Mouse (Mus musculus): ENCODE results near the gene Bhlhe40. TPM values are rescaled to one million over a fixed set of nuclear protein-coding genes. Genes with fewer than 3 reads are reported as not detected.

The Bhlhe40 gene
- polyA plus RNA-seq, 1 experiment from 2014 or later = 14.9 TPM

- H3K27ac ChIP-seq (ENCODE audit: low read length) = no peak overlapping the region
- DNase-seq (ENCODE audit: low spot score) (no peak), ATAC-seq (no peak)
- no peak overlapping the region for H3K4me3 ChIP-seq (ENCODE audit: low read depth, low read length)
- 44% methylated on average over 2 of the region's 2 CpGs for WGBS
- H3K4me1 ChIP-seq (ENCODE audit: insufficient read depth, low read depth, low read length) = peaks cover 9% of the 10 kb centered on the region; the same call in 1 of the 2 replicates
- H3K36me3 ChIP-seq (ENCODE audit: insufficient read depth, low read length) = no peaks in the 10 kb centered on the region
- TF ChIP-seq CTCF (IDR thresholded peaks at IDR 0.05) (peak; percentile 23; the same call in 1 of the 2 replicates), EP300 (IDR thresholded peaks at IDR 0.05) (no peak)
- H3K27me3 ChIP-seq (replicated peaks; ENCODE audit: insufficient read depth, low read length) = no peaks in the 10 kb centered on the region
- no peak overlapping the region for H3K4me2 ChIP-seq (replicated peaks; ENCODE audit: low read depth, low read length)
- no peaks in the 10 kb centered on the region for H3K9me3 ChIP-seq (ENCODE audit: low read length)
- H3K9ac ChIP-seq (replicated peaks; ENCODE audit: low read depth) = no peak overlapping the region
These were observed 4.6 kb upstream of the Bhlhe40 start for GRCm38 (mm10) chr6:108655861-108656260.

GRCm38 (mm10) chr6:108658051-108658415 is 2.4 kb upstream of the Bhlhe40 start:
- Histone ChIP-seq H3K27ac (ENCODE audit: low read length) (peak overlapping the region; percentile 99), H3K9me3 (ENCODE audit: low read length) (no peaks in the 10 kb centered on the region), H3K4me3 (ENCODE audit: low read depth, low read length) (no peak overlapping the region), H3K4me2 (replicated peaks; ENCODE audit: low read depth, low read length) (peak overlapping the region; percentile 89), H3K9ac (replicated peaks; ENCODE audit: low read depth) (peak overlapping the region; percentile 62; the same call in 1 of the 2 replicates), H3K27me3 (replicated peaks; ENCODE audit: insufficient read depth, low read length) (no peaks in the 10 kb centered on the region), H3K4me1 (ENCODE audit: insufficient read depth, low read depth, low read length) (peaks cover 9% of the 10 kb centered on the region; the same call in 1 of the 2 replicates), H3K36me3 (ENCODE audit: insufficient read depth, low read length) (no peaks in the 10 kb centered on the region)
- WGBS = 59% methylated on average over 3 of the region's 3 CpGs
- ATAC-seq = no peak
- DNase-seq (ENCODE audit: low spot score) = no peak
- TF ChIP-seq EP300 (IDR thresholded peaks at IDR 0.05) (no peak; the same call in 1 of the 2 replicates), CTCF (IDR thresholded peaks at IDR 0.05) (no peak)

GRCm38 (mm10) chr6:108658416-108659201 is 1.8 kb upstream of the Bhlhe40 start:
- no peaks in the 10 kb centered on the region for H3K36me3 ChIP-seq (ENCODE audit: insufficient read depth, low read length)
- peak overlapping the region; percentile 99 for H3K27ac ChIP-seq (ENCODE audit: low read length)
- peak overlapping the region; percentile 89 for H3K4me2 ChIP-seq (replicated peaks; ENCODE audit: low read depth, low read length)
- no peaks in the 10 kb centered on the region for H3K27me3 ChIP-seq (replicated peaks; ENCODE audit: insufficient read depth, low read length)
- 5% methylated on average over 31 of the region's 31 CpGs for WGBS
- H3K9ac ChIP-seq (replicated peaks; ENCODE audit: low read depth) = peak overlapping the region; percentile 62
- peak; percentile 82 for DNase-seq (ENCODE audit: low spot score)
- peak overlapping the region; percentile 67 for H3K4me3 ChIP-seq (ENCODE audit: low read depth, low read length)
- no peak for ATAC-seq
- peak; percentile 84; the same call in 1 of the 2 replicates for TF ChIP-seq EP300 (IDR thresholded peaks at IDR 0.05)
- no peak for TF ChIP-seq CTCF (IDR thresholded peaks at IDR 0.05)
- no peaks in the 10 kb centered on the region for H3K9me3 ChIP-seq (ENCODE audit: low read length)
- H3K4me1 ChIP-seq (ENCODE audit: insufficient read depth, low read depth, low read length) = peaks cover 9% of the 10 kb centered on the region; the same call in 1 of the 2 replicates

GRCm38 (mm10) chr6:108659221-108659725 is 1.2 kb upstream of the Bhlhe40 start:
- peak overlapping the region; percentile 89 for H3K4me2 ChIP-seq (replicated peaks; ENCODE audit: low read depth, low read length)
- 0 out of 2 replicates have a peak, but pooled peaks cover under 1% of the 10 kb centered on the region for H3K36me3 ChIP-seq (ENCODE audit: insufficient read depth, low read length)
- peak overlapping the region; percentile 62 for H3K9ac ChIP-seq (replicated peaks; ENCODE audit: low read depth)
- no peaks in the 10 kb centered on the region for H3K9me3 ChIP-seq (ENCODE audit: low read length)
- H3K4me3 ChIP-seq (ENCODE audit: low read depth, low read length) = peak overlapping the region; percentile 67
- H3K4me1 ChIP-seq (ENCODE audit: insufficient read depth, low read depth, low read length) = peaks cover 9% of the 10 kb centered on the region; the same call in 1 of the 2 replicates
- no peaks in the 10 kb centered on the region for H3K27me3 ChIP-seq (replicated peaks; ENCODE audit: insufficient read depth, low read length)
- WGBS = 0% methylated on average over 25 of the region's 42 CpGs
- DNase-seq (ENCODE audit: low spot score) (peak; percentile 97), ATAC-seq (peak; percentile 74)
- peak overlapping the region; percentile 99 for H3K27ac ChIP-seq (ENCODE audit: low read length)
- TF ChIP-seq CTCF (IDR thresholded peaks at IDR 0.05) (peak; percentile 58), EP300 (IDR thresholded peaks at IDR 0.05) (0 out of 2 replicates have a peak, but pooled peaks have one; percentile 18)

GRCm38 (mm10) chr6:108659726-108660205 is 663 bp upstream of the Bhlhe40 start:
- WGBS = 0% methylated on average over 10 of the region's 35 CpGs
- H3K4me2 ChIP-seq (replicated peaks; ENCODE audit: low read depth, low read length) = peak overlapping the region; percentile 89

GRCm38 (mm10) chr6:108660878-108661389 is 505 bp downstream of the Bhlhe40 start:
- H3K4me3 ChIP-seq (ENCODE audit: low read depth, low read length) = peak overlapping the region; percentile 67
- H3K27me3 ChIP-seq (replicated peaks; ENCODE audit: insufficient read depth, low read length) = no peaks in the 10 kb centered on the region
- H3K9ac ChIP-seq (replicated peaks; ENCODE audit: low read depth) = peak overlapping the region; percentile 65
- no peak for ATAC-seq
- H3K4me2 ChIP-seq (replicated peaks; ENCODE audit: low read depth, low read length) = peak overlapping the region; percentile 89
- H3K27ac ChIP-seq (ENCODE audit: low read length) = peak overlapping the region; percentile 99
- no peaks in the 10 kb centered on the region for H3K9me3 ChIP-seq (ENCODE audit: low read length)
- peaks cover 9% of the 10 kb centered on the region; the same call in 1 of the 2 replicates for H3K4me1 ChIP-seq (ENCODE audit: insufficient read depth, low read depth, low read length)
- H3K36me3 ChIP-seq (ENCODE audit: insufficient read depth, low read length) = peaks cover 11% of the 10 kb centered on the region; the same call in 1 of the 2 replicates
- under 1% methylated on average over 18 of the region's 18 CpGs for WGBS
- TF ChIP-seq EP300 (IDR thresholded peaks at IDR 0.05) (no peak), CTCF (IDR thresholded peaks at IDR 0.05) (no peak)
- DNase-seq (ENCODE audit: low spot score) = no peak

More at GRCm38 (mm10) chr6:108659726-108660205, 663 bp upstream of the Bhlhe40 start:
- Histone ChIP-seq H3K27me3 (replicated peaks; ENCODE audit: insufficient read depth, low read length) (no peaks in the 10 kb centered on the region), H3K27ac (ENCODE audit: low read length) (peak overlapping the region; percentile 99), H3K36me3 (ENCODE audit: insufficient read depth, low read length) (peaks cover 5% of the 10 kb centered on the region; the same call in 1 of the 2 replicates), H3K9ac (replicated peaks; ENCODE audit: low read depth) (peak overlapping the region; percentile 62), H3K9me3 (ENCODE audit: low read length) (no peaks in the 10 kb centered on the region), H3K4me1 (ENCODE audit: insufficient read depth, low read depth, low read length) (peaks cover 9% of the 10 kb centered on the region; the same call in 1 of the 2 replicates), H3K4me3 (ENCODE audit: low read depth, low read length) (peak overlapping the region; percentile 67)
- DNase-seq (ENCODE audit: low spot score) (peak; percentile 92), ATAC-seq (peak; percentile 74)
- TF ChIP-seq CTCF (IDR thresholded peaks at IDR 0.05) (no peak), EP300 (IDR thresholded peaks at IDR 0.05) (no peak; the same call in 1 of the 2 replicates)

Measured in lung, postnatal 0 days (tissue).